Mouse (Mus musculus): ENCODE data around the gene Col19a1. TPM values are rescaled to one million over a fixed set of nuclear protein-coding genes. Genes with fewer than 3 reads are reported as not detected.
A peak's percentile ranks its signal among the peaks of the same experiment; 100 is the strongest.

The Col19a1 gene
- polyA plus RNA-seq, 1 experiment: 0.06 TPM

DNA sequence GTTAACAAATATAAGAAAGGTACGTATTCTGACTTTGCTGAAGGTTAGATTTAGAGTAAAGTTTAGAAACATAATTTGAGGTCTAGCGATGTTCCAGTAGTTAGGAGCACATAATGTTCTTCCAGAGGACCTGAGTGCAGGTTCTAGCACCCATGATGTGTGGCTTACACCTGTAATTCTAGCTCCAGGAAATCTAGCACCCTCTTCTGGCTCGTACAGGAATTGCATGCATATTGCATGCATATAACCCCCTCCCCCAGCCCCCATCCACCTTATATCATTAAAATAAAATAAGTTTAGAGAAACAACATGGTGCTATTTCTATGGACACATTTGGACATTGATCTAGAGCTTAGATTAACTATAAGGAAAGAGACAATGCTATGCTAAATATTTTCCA, 286.6 kb downstream of the Col19a1 start:
- DNase-seq: no peak
- TF ChIP-seq CTCF (IDR thresholded peaks at IDR 0.05; ENCODE audit: insufficient read depth, low read length) (no peak), POLR2A (IDR thresholded peaks at IDR 0.05; ENCODE audit: borderline replicate concordance, extremely low read depth, low read depth, low read length) (no peak)
- Histone ChIP-seq H3K4me3 (replicated peaks; ENCODE audit: extremely low read depth, low read depth, low read length) (no peak overlapping the region), H3K4me1 (ENCODE audit: control insufficient read depth, insufficient read depth, low read length) (no peaks in the 10 kb centered on the region)
- 80% methylated on average over 3 of the region's 3 CpGs for WGBS

- Histone ChIP-seq H3K4me3 (replicated peaks; ENCODE audit: extremely low read depth, low read depth, low read length) (no peak overlapping the region), H3K4me1 (ENCODE audit: control insufficient read depth, insufficient read depth, low read length) (no peaks in the 10 kb centered on the region)
- TF ChIP-seq POLR2A (IDR thresholded peaks at IDR 0.05; ENCODE audit: borderline replicate concordance, extremely low read depth, low read depth, low read length) (no peak), CTCF (IDR thresholded peaks at IDR 0.05; ENCODE audit: insufficient read depth, low read length) (no peak)
- 67% methylated on average over 7 of the region's 7 CpGs for WGBS
- DNase-seq: no peak
These were observed 292.0 kb downstream of the Col19a1 start for GRCm38 (mm10) chr1:24294979-24295942.

GRCm38 (mm10) chr1:24292515-24292914, 294.8 kb downstream of the Col19a1 start:
- no peak for DNase-seq
- no peak overlapping the region for H3K4me3 ChIP-seq (replicated peaks; ENCODE audit: extremely low read depth, low read depth, low read length)
- no peaks in the 10 kb centered on the region for H3K4me1 ChIP-seq (ENCODE audit: control insufficient read depth, insufficient read depth, low read length)
- TF ChIP-seq CTCF (IDR thresholded peaks at IDR 0.05; ENCODE audit: insufficient read depth, low read length) (no peak), POLR2A (IDR thresholded peaks at IDR 0.05; ENCODE audit: borderline replicate concordance, extremely low read depth, low read depth, low read length) (no peak)
- 72% methylated on average over 2 of the region's 2 CpGs for WGBS

GRCm38 (mm10) chr1:24286360-24286759, 300.9 kb downstream of the Col19a1 start:
- TF ChIP-seq POLR2A (IDR thresholded peaks at IDR 0.05; ENCODE audit: borderline replicate concordance, extremely low read depth, low read depth, low read length) (no peak), CTCF (IDR thresholded peaks at IDR 0.05; ENCODE audit: insufficient read depth, low read length) (no peak)
- DNase-seq: no peak
- WGBS: 44% methylated on average over 6 of the region's 6 CpGs
- H3K4me1 ChIP-seq (ENCODE audit: control insufficient read depth, insufficient read depth, low read length): no peaks in the 10 kb centered on the region
- no peak overlapping the region for H3K4me3 ChIP-seq (replicated peaks; ENCODE audit: extremely low read depth, low read depth, low read length)

- no peak for DNase-seq
- TF ChIP-seq CTCF (IDR thresholded peaks at IDR 0.05; ENCODE audit: insufficient read depth, low read length): no peak
- TF ChIP-seq POLR2A (IDR thresholded peaks at IDR 0.05; ENCODE audit: borderline replicate concordance, extremely low read depth, low read depth, low read length): no peak
- Histone ChIP-seq H3K4me1 (ENCODE audit: control insufficient read depth, insufficient read depth, low read length) (no peaks in the 10 kb centered on the region), H3K4me3 (replicated peaks; ENCODE audit: extremely low read depth, low read depth, low read length) (no peak overlapping the region)
- 41% methylated on average over 3 of the region's 3 CpGs for WGBS
These were observed 320.2 kb downstream of the Col19a1 start for GRCm38 (mm10) chr1:24267022-24267421.

- H3K4me3 ChIP-seq (replicated peaks; ENCODE audit: extremely low read depth, low read depth, low read length): no peak overlapping the region
- TF ChIP-seq CTCF (IDR thresholded peaks at IDR 0.05; ENCODE audit: insufficient read depth, low read length) (no peak), POLR2A (IDR thresholded peaks at IDR 0.05; ENCODE audit: borderline replicate concordance, extremely low read depth, low read depth, low read length) (no peak)
- H3K4me1 ChIP-seq (ENCODE audit: control insufficient read depth, insufficient read depth, low read length): no peaks in the 10 kb centered on the region
- no peak for DNase-seq
These were observed 326.1 kb downstream of the Col19a1 start for GRCm38 (mm10) chr1:24261181-24261580.

GRCm38 (mm10) chr1:24259419-24259818, 327.9 kb downstream of the Col19a1 start:
- 80% methylated on average over 6 of the region's 6 CpGs for WGBS
- Histone ChIP-seq H3K4me3 (replicated peaks; ENCODE audit: extremely low read depth, low read depth, low read length) (no peak overlapping the region), H3K4me1 (ENCODE audit: control insufficient read depth, insufficient read depth, low read length) (no peaks in the 10 kb centered on the region)
- no peak for DNase-seq
- TF ChIP-seq CTCF (IDR thresholded peaks at IDR 0.05; ENCODE audit: insufficient read depth, low read length) (no peak), POLR2A (IDR thresholded peaks at IDR 0.05; ENCODE audit: borderline replicate concordance, extremely low read depth, low read depth, low read length) (no peak)

- no peak overlapping the region for H3K4me3 ChIP-seq (replicated peaks; ENCODE audit: extremely low read depth, low read depth, low read length)
- WGBS: 72% methylated on average over 5 of the region's 5 CpGs
- no peak for TF ChIP-seq POLR2A (IDR thresholded peaks at IDR 0.05; ENCODE audit: borderline replicate concordance, extremely low read depth, low read depth, low read length)
- TF ChIP-seq CTCF (IDR thresholded peaks at IDR 0.05; ENCODE audit: insufficient read depth, low read length): no peak
- DNase-seq: no peak
- H3K4me1 ChIP-seq (ENCODE audit: control insufficient read depth, insufficient read depth, low read length): no peaks in the 10 kb centered on the region
These were observed 329.3 kb downstream of the Col19a1 start for GRCm38 (mm10) chr1:24257961-24258360.

GRCm38 (mm10) chr1:24249105-24249664, 338.1 kb downstream of the Col19a1 start:
- Histone ChIP-seq H3K4me3 (replicated peaks; ENCODE audit: extremely low read depth, low read depth, low read length) (no peak overlapping the region), H3K4me1 (ENCODE audit: control insufficient read depth, insufficient read depth, low read length) (no peaks in the 10 kb centered on the region)
- WGBS: 50% methylated on average over 3 of the region's 3 CpGs
- TF ChIP-seq POLR2A (IDR thresholded peaks at IDR 0.05; ENCODE audit: borderline replicate concordance, extremely low read depth, low read depth, low read length) (no peak), CTCF (IDR thresholded peaks at IDR 0.05; ENCODE audit: insufficient read depth, low read length) (peak; percentile 26; the same call in 1 of the 2 replicates)
- DNase-seq: no peak

Data from lung, adult 2 months (tissue).